Mouse (Mus musculus): ENCODE data around the gene Myo1d. TPM values are rescaled to one million over a fixed set of nuclear protein-coding genes. Genes with fewer than 3 reads are reported as not detected.

Gene Myo1d
- polyA plus RNA-seq, 2 experiments, result 3.3 to 7.5 TPM

DNA sequence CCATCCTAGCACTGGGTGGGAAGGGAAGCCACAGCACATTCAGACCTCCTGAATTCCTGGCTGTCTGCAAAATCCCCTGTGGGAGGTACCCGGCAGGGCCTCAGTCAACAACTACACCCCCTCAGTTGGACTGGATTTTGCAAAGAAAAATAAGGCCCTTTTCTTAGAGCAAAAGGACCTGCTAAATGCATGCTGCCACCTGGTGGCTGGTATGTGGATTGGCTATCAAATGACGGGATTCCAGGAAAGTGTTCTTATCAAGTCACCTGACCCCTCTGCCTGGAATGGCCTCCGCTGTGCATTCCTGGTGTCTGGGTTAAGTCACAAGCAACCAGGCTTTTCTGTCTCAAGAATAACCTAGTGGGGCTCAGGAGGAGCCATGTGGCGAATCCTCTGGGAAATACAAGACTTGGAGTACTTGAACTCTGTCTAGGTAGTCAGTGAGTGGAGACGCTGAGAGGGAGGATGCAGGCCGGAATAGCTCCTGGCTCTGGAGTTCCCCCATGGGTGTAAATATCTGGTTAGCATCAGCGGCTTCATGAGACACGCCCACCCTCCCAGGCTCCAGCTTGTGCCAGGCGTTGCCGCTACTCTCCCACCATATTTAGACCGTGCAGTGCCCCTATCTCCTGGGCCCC, 38.4 kb upstream of the Myo1d start:
- H3K9me3 ChIP-seq (ENCODE audit: control insufficient read depth, low read length), result no peaks in the 10 kb centered on the region
- H3K4me1 ChIP-seq (replicated peaks; ENCODE audit: control insufficient read depth in 2 of 2, insufficient read depth in 2 of 2, low read length in 1 of 2), result peaks cover 0 to 7% of the 10 kb centered on the region in 2 experiments; a peak in 2 of 4 replicates
- peak; percentile 55 to 83 (median 64) for DNase-seq (ENCODE audit: low read depth in 3 of 3, low spot score in 3 of 3)
- TF ChIP-seq CTCF (IDR thresholded peaks at IDR 0.05; ENCODE audit: low read depth) (peak; percentile 92), EP300 (IDR thresholded peaks at IDR 0.05; ENCODE audit: low read depth) (no peak)
- H3K27me3 ChIP-seq (ENCODE audit: control insufficient read depth, insufficient read depth, low read length), result no peaks in the 10 kb centered on the region
- H3K4me3 ChIP-seq (ENCODE audit: insufficient read depth in 1 of 2, low read depth in 2 of 2, low read length in 2 of 2), result no peak overlapping the region
- H3K36me3 ChIP-seq (replicated peaks; ENCODE audit: control insufficient read depth, insufficient read depth, low read depth), result no peaks in the 10 kb centered on the region
- peak; percentile 44; the same call in 1 of the 2 replicates for ATAC-seq (ENCODE audit: insufficient read depth)
- H3K4me2 ChIP-seq (ENCODE audit: low read depth), result peak overlapping the region; percentile 39; the same call in 1 of the 2 replicates
- no peak overlapping the region for H3K9ac ChIP-seq (replicated peaks)
- 41% methylated on average over 11 of the region's 11 CpGs for WGBS (ENCODE audit: insufficient replicate concordance)
- no peak overlapping the region for H3K27ac ChIP-seq

DNA sequence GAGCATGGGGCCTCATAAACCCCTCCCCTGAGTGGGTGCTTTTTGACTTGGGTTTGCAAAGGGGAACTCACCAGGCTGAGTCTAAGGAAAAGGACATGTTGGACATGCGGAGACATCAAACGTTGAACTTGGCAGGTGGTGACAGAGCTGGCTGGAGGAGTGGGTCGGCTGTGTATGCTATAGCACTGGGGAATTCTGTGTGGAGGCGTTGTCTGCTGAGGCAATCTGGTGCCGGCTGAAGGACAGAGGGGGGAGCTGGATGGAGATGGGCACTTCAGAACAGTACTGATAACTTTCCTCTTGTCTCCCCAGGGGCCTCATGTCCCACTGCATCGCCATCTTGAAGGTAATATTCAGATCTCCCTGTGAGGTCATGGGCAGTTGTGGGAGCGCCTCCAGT, 35.5 kb upstream of the Myo1d start:
- WGBS (ENCODE audit: insufficient replicate concordance), result 69% methylated on average over 7 of the region's 7 CpGs
- Histone ChIP-seq H3K27me3 (ENCODE audit: control insufficient read depth, insufficient read depth, low read length) (peaks cover 15% of the 10 kb centered on the region), H3K4me3 (ENCODE audit: insufficient read depth in 1 of 2, low read depth in 2 of 2, low read length in 2 of 2) (no peak overlapping the region)

DNA sequence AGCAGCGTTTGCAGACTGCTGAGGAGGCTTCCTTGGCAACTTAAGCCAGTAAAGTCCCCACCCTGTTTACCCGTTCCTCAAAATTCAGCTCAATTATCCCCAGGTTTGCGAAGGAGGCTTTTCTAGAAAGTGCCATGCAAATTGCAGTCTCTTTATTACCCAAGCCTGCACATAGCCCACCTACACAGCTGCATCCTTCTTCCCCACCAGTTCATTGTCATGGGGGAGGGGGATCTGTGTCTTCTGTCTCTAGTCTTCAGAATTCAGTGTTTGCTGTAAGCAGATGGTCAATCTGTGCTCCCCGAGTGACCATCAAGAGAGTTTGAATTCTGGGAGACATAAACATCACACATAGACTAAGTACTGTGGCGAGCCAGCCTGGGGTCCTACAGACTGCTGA, 31.3 kb upstream of the Myo1d start:
- H3K9ac ChIP-seq (replicated peaks), result no peak overlapping the region
- H3K27ac ChIP-seq, result no peak overlapping the region
- ATAC-seq (ENCODE audit: insufficient read depth), result no peak
- no peaks in the 10 kb centered on the region for H3K9me3 ChIP-seq (ENCODE audit: control insufficient read depth, low read length)
- 0 out of 4 replicates have a peak overlapping the region, but pooled peaks of 1 of the 2 experiments have one; percentile 53 for H3K4me3 ChIP-seq (ENCODE audit: insufficient read depth in 1 of 2, low read depth in 2 of 2, low read length in 2 of 2)
- no peaks in the 10 kb centered on the region for H3K36me3 ChIP-seq (replicated peaks; ENCODE audit: control insufficient read depth, insufficient read depth, low read depth)
- H3K4me1 ChIP-seq (replicated peaks; ENCODE audit: control insufficient read depth in 2 of 2, insufficient read depth in 2 of 2, low read length in 1 of 2), result peaks cover 0 to 10% of the 10 kb centered on the region in 2 experiments; a peak in 2 of 4 replicates
- TF ChIP-seq CTCF (IDR thresholded peaks at IDR 0.05; ENCODE audit: low read depth) (no peak), EP300 (IDR thresholded peaks at IDR 0.05; ENCODE audit: low read depth) (no peak)
- WGBS (ENCODE audit: insufficient replicate concordance), result 34% methylated on average over 5 of the region's 5 CpGs
- H3K4me2 ChIP-seq (ENCODE audit: low read depth), result peak overlapping the region; percentile 61
- DNase-seq (ENCODE audit: low read depth in 3 of 3, low spot score in 3 of 3), result no peak
- peaks cover 28% of the 10 kb centered on the region for H3K27me3 ChIP-seq (ENCODE audit: control insufficient read depth, insufficient read depth, low read length)

More for the DNA sequence above, 35.5 kb upstream of the Myo1d start:
- DNase-seq (ENCODE audit: low read depth in 3 of 3, low spot score in 3 of 3) (no peak), ATAC-seq (ENCODE audit: insufficient read depth) (no peak)
- no peaks in the 10 kb centered on the region for H3K36me3 ChIP-seq (replicated peaks; ENCODE audit: control insufficient read depth, insufficient read depth, low read depth)
- no peaks in the 10 kb centered on the region for H3K9me3 ChIP-seq (ENCODE audit: control insufficient read depth, low read length)
- no peak for TF ChIP-seq EP300 (IDR thresholded peaks at IDR 0.05; ENCODE audit: low read depth)
- no peak for TF ChIP-seq CTCF (IDR thresholded peaks at IDR 0.05; ENCODE audit: low read depth)
- H3K4me2 ChIP-seq (ENCODE audit: low read depth), result no peak overlapping the region
- H3K9ac ChIP-seq (replicated peaks), result no peak overlapping the region
- H3K4me1 ChIP-seq (replicated peaks; ENCODE audit: control insufficient read depth in 2 of 2, insufficient read depth in 2 of 2, low read length in 1 of 2), result peaks cover 0 to 7% of the 10 kb centered on the region in 2 experiments; a peak in 2 of 4 replicates
- H3K27ac ChIP-seq, result no peak overlapping the region

DNA sequence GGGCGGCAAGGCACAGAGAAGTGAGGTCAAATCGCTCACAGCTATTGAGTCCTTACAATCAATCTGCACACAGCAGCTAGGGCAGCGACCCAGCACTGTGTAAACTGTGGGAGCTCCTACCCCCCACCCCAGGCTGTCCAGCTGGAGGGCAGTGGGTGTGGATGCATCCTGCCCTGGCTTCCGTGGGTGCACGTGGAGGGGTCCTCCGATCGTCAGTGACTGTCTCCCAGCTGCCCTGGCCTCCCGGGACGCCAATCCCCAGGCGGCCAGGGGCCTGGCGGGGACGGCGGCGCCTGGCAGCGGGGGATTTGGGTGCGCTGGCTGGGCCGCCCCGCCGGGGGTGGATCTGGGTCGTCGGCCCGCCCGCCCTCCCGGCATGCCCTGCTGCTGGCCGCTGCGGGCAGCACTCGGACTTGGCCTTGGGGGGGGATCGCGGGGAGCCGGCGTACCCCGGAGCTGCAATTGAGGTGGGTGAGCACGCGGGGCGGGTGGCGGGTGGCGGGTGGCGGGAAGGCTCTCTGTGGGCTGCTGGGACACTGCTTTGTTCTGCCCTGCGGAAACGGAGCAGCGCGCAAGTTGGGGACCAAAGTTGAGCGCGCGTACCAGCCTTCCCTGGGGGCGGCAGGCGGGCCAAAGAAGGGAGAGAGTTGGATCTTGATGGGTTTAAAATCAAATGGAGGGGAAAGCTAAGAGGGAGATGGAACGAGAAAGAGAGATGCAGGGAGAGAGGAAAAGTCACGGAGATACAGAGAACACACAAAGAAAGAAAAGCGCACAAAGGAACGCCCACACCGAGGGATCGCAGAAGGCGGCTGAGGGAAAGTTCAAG, 30.4 kb upstream of the Myo1d start, which contains the start of gene Tmem98:
Gene Tmem98 (plus strand): TSS at position 183 of the 829 bp plus-strand sequence.
- Histone ChIP-seq H3K4me2 (ENCODE audit: low read depth) (peak within 1 kb of the TSS; percentile 61), H3K9me3 (ENCODE audit: control insufficient read depth, low read length) (no peaks in the 10 kb centered on the region), H3K36me3 (replicated peaks; ENCODE audit: control insufficient read depth, insufficient read depth, low read depth) (no peaks in the 10 kb centered on the region), H3K4me1 (replicated peaks; ENCODE audit: control insufficient read depth in 2 of 2, insufficient read depth in 2 of 2, low read length in 1 of 2) (peaks cover 0 to 10% of the 10 kb centered on the region in 2 experiments; a peak in 2 of 4 replicates), H3K4me3 (ENCODE audit: insufficient read depth in 1 of 2, low read depth in 2 of 2, low read length in 2 of 2) (peak within 1 kb of the TSS; percentile 39 to 53), H3K9ac (replicated peaks) (peak within 1 kb of the TSS; percentile 31), H3K27me3 (ENCODE audit: control insufficient read depth, insufficient read depth, low read length) (peaks cover 28% of the 10 kb centered on the region), H3K27ac (no peak within 1 kb of the TSS)
- 4% methylated on average over 54 of the region's 54 CpGs for WGBS (ENCODE audit: insufficient replicate concordance)
- no peak for DNase-seq (ENCODE audit: low read depth in 3 of 3, low spot score in 3 of 3)
- TF ChIP-seq EP300 (IDR thresholded peaks at IDR 0.05; ENCODE audit: low read depth) (no peak), CTCF (IDR thresholded peaks at IDR 0.05; ENCODE audit: low read depth) (no peak)
- peak; percentile 53 for ATAC-seq (ENCODE audit: insufficient read depth)

DNA sequence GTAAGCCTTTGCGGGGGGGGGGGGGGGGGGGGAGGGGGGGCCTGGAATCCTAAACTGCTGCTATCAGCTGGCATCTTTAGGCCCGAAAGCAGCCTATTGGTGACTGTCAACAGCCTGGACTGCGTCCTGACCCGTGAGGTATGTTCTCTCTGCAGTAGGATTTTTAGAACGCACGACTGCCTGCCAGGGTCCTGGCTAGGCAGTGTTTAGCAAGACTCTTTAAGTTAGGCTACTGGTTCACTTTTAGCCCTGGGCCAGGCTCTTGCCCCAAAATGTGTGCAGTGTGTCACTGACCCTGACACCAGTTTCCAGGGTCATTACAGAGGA, 29.8 kb upstream of the Myo1d start:
- H3K27me3 ChIP-seq (ENCODE audit: control insufficient read depth, insufficient read depth, low read length), result peaks cover 28% of the 10 kb centered on the region

More for the DNA sequence above, 29.8 kb upstream of the Myo1d start:
- H3K4me1 ChIP-seq (replicated peaks; ENCODE audit: control insufficient read depth in 2 of 2, insufficient read depth in 2 of 2, low read length in 1 of 2), result peaks cover 0 to 10% of the 10 kb centered on the region in 2 experiments; a peak in 2 of 4 replicates
- DNase-seq (ENCODE audit: low read depth in 3 of 3, low spot score in 3 of 3) (no peak), ATAC-seq (ENCODE audit: insufficient read depth) (no peak)
- TF ChIP-seq EP300 (IDR thresholded peaks at IDR 0.05; ENCODE audit: low read depth) (no peak), CTCF (IDR thresholded peaks at IDR 0.05; ENCODE audit: low read depth) (no peak)
- peak overlapping the region in 1 of 2 experiments; percentile 39; a peak in 2 of 4 replicates for H3K4me3 ChIP-seq (ENCODE audit: insufficient read depth in 1 of 2, low read depth in 2 of 2, low read length in 2 of 2)
- no peak overlapping the region for H3K9ac ChIP-seq (replicated peaks)
- H3K27ac ChIP-seq, result no peak overlapping the region
- 43% methylated on average over 5 of the region's 6 CpGs for WGBS (ENCODE audit: insufficient replicate concordance)
- H3K9me3 ChIP-seq (ENCODE audit: control insufficient read depth, low read length), result no peaks in the 10 kb centered on the region
- H3K36me3 ChIP-seq (replicated peaks; ENCODE audit: control insufficient read depth, insufficient read depth, low read depth), result no peaks in the 10 kb centered on the region
- peak overlapping the region; percentile 61 for H3K4me2 ChIP-seq (ENCODE audit: low read depth)

Measured in liver, embryonic 14.5 days (tissue).